Mouse (Mus musculus) MEL (cell line): ENCODE data around the gene Nacad.

ENCODE experiments used
- E2F4 ChIP-seq: IDR thresholded peaks from 2 replicates; pipeline ENCODE4 v1.6.1; 2011; ENCODE audit warnings: low read depth, low read length, improper control_type of control experiment, borderline replicate concordance
- USF1 ChIP-seq: IDR thresholded peaks from 2 replicates; pipeline ENCODE4 v1.6.1; 2014; ENCODE audit warnings: low read depth, mild to moderate bottlenecking, inconsistent platforms, low read length, improper control_type of control experiment, moderate library complexity
- ZKSCAN1 ChIP-seq: IDR thresholded peaks from 2 replicates; pipeline ENCODE4 v1.6.1; 2012; ENCODE audit warnings: low read depth, mild to moderate bottlenecking, inconsistent platforms, low read length, improper control_type of control experiment, moderate library complexity

GRCm38 (mm10) chr11:6624619-6625382 is 18.9 kb upstream of the Nacad start:
- TF ChIP-seq USF1 (0 out of 2 replicates have a peak, but pooled peaks have one; percentile 3), E2F4 (0 out of 2 replicates have a peak, but pooled peaks have one; percentile 33), ZKSCAN1 (peak; percentile 58; the same call in 1 of the 2 replicates)
